Mouse (Mus musculus) brown adipose tissue, adult 24 weeks (tissue): ENCODE measurements around the gene S100a4. TPM values are rescaled to one million over a fixed set of nuclear protein-coding genes. Genes with fewer than 3 reads are reported as not detected.
A peak's percentile ranks its signal among the peaks of the same experiment; 100 is the strongest.

Source experiments
- H3K27ac ChIP-seq: fragments of 200-500 bp; replicated peaks from 2 replicates; pipeline ENCODE4 v1.5.1; 2012; ENCODE audit warnings: low read depth, mild to moderate bottlenecking, low read length
- H3K4me1 ChIP-seq: fragments of 200-500 bp; 2 replicates; pipeline ENCODE4 v1.6.1; 2012; ENCODE audit warnings: low read length, mixed read lengths; ENCODE audit not compliant: control insufficient read depth, insufficient read depth, insufficient read length
- H3K4me3 ChIP-seq: fragments of 200-500 bp; 2 replicates; pipeline ENCODE4 v1.5.1; 2012; ENCODE audit warnings: low read depth, mild to moderate bottlenecking, low read length, moderate library complexity; ENCODE audit not compliant: insufficient read depth
- polyA plus RNA-seq: library from polyadenylated mRNA; stranded (reverse); fragments of >200 nt; gene quantifications from 2 replicates; pipeline ENCODE4 v1.2.4, GENCODE M21; 2012; ENCODE audit not compliant: missing spikeins, insufficient read depth, insufficient read length

Gene S100a4
- 21.4 and 30.3 TPM in 2 replicates for polyA plus RNA-seq

DNA sequence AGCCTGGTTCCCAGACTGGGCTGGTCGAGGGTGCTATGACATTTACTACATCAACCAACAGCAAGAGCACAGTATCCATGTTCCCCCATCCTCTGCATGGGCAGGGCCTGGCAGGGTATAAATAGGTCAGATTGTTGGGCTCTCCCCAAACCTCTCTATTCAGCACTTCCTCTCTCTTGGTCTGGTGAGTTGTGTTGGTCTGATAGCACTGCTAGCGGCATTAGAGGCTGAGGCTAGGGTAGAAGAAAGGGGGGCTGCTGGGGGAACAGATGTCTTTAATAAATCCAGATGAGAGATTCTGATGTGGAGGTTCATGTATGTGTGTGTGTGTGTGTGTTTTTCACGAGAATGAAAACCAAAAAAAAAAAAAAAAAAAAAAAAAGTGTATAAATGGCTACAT lies at the start of gene S100a4:
Gene S100a4, plus strand, starts transcription at position 149 of the 400 bp plus-strand sequence.
- H3K4me3 ChIP-seq: no peak within 1 kb of the TSS
- H3K27ac ChIP-seq: peak within 1 kb of the TSS; percentile 32

DNA sequence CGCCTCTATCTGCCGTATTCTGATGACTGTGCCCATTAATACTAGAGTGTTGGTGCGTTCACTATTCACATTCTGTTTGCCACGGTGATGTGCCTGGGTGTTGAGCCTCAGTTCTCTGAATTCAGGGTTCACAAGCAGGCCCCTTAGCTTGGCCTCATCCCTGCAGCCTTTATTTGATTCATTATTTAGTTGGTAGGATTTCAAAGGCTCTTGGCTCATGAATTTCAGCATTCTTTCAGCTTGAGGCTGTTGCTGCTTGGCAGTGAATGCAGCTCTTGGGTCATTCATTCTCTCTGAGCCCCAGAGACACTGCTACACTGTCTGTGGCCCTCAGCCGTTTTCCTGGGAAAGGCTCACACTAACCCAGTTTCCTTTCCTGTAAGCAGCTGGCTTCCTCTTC lies 47.6 kb upstream of the S100a4 start:
- no peak overlapping the region for H3K27ac ChIP-seq
- no peaks in the 10 kb centered on the region; the same call in 1 of the 2 replicates for H3K4me1 ChIP-seq
- no peak overlapping the region for H3K4me3 ChIP-seq

More for the DNA sequence above, at the start of gene S100a4:
- H3K4me1 ChIP-seq: peaks cover 18% of the 10 kb centered on the region

DNA sequence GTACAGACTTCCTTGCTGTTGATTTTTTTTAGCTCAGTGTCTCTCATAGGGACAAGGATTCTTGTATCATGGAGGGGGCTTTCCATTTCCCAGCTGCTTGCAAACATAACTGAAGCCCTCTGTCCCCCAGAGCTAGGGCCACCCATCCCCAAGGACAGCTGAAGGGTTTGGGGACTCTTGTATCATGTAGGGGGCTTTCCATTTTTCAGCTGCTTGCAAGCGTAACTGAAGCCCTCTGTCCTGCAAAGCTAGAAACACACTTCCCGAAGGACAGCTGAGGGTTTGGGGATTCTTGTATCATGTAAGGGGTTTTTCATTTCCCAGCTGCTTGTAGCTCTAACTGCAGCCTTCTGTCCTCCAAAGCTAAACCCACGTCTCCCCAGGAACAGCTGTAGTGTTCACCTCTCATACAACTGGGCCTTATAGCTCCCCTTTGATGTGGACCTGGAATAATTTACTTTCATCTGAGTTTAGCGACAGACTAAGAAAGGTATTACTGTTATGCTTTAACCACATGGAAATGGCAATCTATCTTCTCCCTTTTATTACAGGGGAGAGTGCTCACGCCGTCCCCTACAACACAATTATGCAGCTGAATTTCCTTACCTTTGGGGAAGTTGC lies 43.5 kb upstream of the S100a4 start, which contains the start of gene S100a3:
Gene S100a3, plus strand, starts transcription at position 571 of the 621 bp plus-strand sequence.
- H3K27ac ChIP-seq: no peak within 1 kb of the TSS
- H3K4me1 ChIP-seq: no peaks in the 10 kb centered on the region; the same call in 1 of the 2 replicates
- no peak within 1 kb of the TSS for H3K4me3 ChIP-seq

- Histone ChIP-seq H3K4me3 (no peak overlapping the region), H3K27ac (no peak overlapping the region)
Observed at GRCm38 (mm10) chr3:90574691-90575090, 28.9 kb upstream of the S100a4 start.

DNA sequence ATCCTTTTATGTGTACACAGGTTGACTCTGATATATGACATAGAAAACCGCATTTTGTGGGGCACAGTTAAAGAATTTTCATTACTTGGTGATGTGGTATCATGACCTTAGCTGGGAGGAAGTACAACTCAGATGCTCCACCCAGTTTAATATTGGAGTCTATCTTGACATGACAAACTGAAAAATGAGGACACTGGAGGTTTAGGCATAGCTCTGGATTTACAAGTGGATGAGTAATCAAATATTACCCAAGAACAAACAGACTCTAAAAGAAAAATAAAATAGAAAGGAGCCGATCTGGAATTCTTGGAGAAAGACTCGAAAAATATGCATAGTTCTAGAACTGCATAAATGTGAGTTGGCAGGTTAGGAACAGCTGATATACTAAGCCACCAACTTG lies 28.3 kb upstream of the S100a4 start:
- Histone ChIP-seq H3K27ac (no peak overlapping the region), H3K4me3 (no peak overlapping the region), H3K4me1 (no peaks in the 10 kb centered on the region)

More at GRCm38 (mm10) chr3:90574691-90575090, 28.9 kb upstream of the S100a4 start:
- no peaks in the 10 kb centered on the region for H3K4me1 ChIP-seq

DNA sequence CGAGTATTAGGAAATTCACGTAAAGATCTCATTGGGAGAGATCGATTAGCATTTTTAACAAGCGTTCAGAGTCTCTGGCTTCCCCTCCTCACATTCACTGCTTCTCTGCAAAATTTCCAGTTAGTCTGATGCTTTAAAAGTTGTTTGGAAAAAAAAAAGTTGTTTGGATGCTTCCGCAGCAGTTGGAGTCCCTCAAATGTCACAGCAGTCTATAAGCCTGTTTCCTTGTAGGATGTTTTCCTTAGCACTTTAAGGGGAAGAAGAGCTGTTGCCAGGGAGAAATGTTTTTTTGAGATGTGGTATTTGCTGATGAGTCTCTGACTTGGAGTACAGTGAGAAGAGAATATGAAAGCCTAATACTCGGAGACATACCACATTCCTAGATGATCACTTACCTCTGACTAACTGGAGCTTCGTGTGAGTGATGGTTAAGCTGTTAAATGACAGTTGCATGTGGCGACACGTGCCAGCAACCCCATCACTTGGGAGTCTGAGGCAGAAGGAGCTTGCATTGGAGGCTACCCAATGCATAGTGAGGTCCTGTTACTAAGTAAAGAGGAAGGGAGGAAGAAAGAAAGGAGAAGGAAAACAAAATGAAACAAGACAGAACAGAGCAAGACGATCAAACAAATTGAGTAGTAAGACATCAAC lies 27.1 kb upstream of the S100a4 start:
- no peaks in the 10 kb centered on the region for H3K4me1 ChIP-seq
- no peak overlapping the region for H3K4me3 ChIP-seq
- H3K27ac ChIP-seq: no peak overlapping the region

DNA sequence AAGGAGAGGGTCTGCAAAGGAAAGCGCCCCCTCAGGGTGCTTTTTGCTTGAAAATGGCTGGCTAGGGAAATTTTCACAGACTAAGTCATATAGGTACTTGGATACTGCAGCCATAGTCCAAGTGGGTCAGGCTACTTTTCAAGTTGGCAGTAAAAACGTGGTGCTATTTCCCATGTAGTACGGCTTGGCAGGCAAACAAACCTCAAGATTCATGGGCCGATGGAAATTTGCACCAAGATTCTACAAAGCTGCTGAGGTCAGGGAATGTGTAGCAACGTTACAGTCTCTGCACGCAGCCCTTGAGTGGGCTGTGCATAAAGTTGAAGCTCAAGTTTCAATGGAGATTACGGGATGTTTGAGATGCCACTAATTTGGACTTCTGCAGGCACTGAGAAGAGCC lies 24.1 kb upstream of the S100a4 start:
- H3K4me3 ChIP-seq: no peak overlapping the region
- H3K27ac ChIP-seq: no peak overlapping the region
- no peaks in the 10 kb centered on the region for H3K4me1 ChIP-seq

DNA sequence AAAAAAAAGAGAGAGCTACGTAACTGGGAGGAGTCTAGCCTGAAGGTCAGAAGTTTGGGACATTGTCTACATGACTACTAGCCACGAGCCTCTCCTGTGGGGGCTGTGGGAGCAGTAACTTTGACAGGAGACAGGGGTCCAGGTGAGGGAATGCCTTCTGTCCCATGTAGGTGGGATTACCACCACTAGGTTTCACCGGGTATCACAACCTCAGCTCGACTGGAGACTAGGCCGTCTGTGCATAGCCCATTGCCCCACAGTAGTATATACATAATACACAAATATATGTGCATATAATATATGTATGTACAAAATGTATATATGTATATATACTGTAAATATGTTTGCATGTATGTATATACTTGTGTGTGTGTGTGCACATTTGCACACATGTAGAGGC lies 22.4 kb upstream of the S100a4 start:
- H3K4me3 ChIP-seq: no peak overlapping the region
- peaks cover 3% of the 10 kb centered on the region; the same call in 1 of the 2 replicates for H3K4me1 ChIP-seq
- no peak overlapping the region for H3K27ac ChIP-seq

- no peak overlapping the region for H3K4me3 ChIP-seq
- peaks cover 12% of the 10 kb centered on the region for H3K4me1 ChIP-seq
- no peak overlapping the region for H3K27ac ChIP-seq
Observed at GRCm38 (mm10) chr3:90582156-90582555, 21.4 kb upstream of the S100a4 start.

DNA sequence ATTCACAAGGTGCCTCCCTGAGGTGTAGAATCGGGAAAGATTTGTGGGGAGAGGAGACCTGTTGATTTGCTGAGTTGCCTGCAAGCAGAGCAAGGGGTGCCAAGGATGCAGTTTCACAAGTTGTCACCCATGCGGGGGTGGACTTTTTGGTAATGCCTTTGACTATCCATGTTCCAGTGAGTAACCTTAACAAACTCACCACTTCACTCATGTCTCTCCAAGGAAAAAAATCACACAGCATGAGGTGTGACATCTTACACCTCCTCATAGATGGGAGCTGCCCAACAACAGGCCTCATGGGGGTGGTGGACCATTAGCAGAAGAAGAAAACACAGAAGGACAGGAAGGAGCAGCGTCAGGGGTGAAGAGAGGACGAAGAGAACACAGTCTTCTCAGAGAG lies 21.0 kb upstream of the S100a4 start:
- Histone ChIP-seq H3K4me3 (no peak overlapping the region), H3K4me1 (peaks cover 15% of the 10 kb centered on the region), H3K27ac (no peak overlapping the region)

DNA sequence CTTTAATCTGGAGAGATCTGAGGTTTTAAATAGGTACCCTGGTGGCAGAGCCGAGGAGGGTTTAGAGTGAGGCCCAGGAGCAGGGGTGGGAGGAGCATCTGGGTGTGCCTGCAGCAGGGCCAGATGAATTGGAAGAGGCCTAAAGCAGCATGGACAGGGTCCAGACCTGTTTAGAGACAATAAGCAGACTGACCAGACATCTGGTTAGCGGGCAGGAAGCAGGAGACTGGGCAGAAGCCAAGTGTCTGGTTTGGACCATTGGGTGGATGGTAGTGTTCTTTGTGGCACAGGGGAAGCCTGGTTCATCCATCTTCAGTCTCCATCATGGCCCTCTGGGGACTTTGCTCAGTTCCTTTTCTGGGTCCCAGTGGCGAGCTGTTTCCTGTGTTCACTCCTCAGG lies 19.7 kb upstream of the S100a4 start:
- H3K27ac ChIP-seq: 0 out of 2 replicates have a peak overlapping the region, but pooled peaks have one; percentile 37
- H3K4me1 ChIP-seq: peaks cover 17% of the 10 kb centered on the region
- no peak overlapping the region for H3K4me3 ChIP-seq

- Histone ChIP-seq H3K4me1 (peaks cover 24% of the 10 kb centered on the region), H3K4me3 (no peak overlapping the region), H3K27ac (no peak overlapping the region)
Observed at GRCm38 (mm10) chr3:90585595-90585994, 18.0 kb upstream of the S100a4 start.

- Histone ChIP-seq H3K4me3 (no peak overlapping the region), H3K27ac (peak overlapping the region; percentile 65; the same call in 1 of the 2 replicates), H3K4me1 (peaks cover 24% of the 10 kb centered on the region)
Observed at GRCm38 (mm10) chr3:90586016-90586643, 17.4 kb upstream of the S100a4 start.

GRCm38 (mm10) chr3:90586906-90587305 lies 16.7 kb upstream of the S100a4 start:
- Histone ChIP-seq H3K4me3 (no peak overlapping the region), H3K4me1 (peaks cover 24% of the 10 kb centered on the region), H3K27ac (peak overlapping the region; percentile 65)

DNA sequence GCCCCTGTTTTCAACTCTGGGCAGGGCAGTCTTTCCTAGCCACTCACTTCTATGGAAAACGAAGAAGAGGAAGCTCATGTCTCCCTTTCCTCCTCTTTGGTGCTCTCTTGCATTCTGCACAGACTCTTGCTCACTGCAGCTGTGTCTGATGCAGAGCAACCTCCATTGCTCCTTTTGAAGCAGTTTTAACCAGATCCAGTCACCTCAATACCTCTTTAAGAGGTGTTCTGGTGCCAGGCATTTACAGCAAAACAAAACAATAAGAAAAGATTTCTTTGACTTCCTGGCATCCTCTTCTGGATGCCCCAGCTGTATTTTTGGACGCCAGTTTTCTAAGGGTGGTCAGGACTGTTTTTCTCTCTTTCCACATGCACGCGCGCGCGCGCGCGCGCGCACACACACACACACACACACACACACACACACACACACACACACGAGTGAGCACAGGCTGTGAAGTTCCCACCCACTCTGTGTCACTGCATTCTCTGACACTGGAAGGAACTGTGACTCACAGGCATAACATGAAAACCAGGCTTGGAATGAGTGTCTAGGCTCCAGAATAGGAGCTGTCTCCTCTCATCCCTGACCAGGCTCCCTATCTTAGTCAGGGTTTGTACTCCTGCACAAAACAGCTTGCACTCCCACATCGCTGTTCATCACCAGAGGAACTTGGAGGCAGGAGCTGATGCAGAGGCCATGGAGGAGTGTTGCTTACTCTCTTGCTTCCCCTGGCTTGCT lies 16.0 kb upstream of the S100a4 start:
- Histone ChIP-seq H3K4me3 (no peak overlapping the region), H3K4me1 (peaks cover 24% of the 10 kb centered on the region), H3K27ac (peak overlapping the region; percentile 65)
